Mouse (Mus musculus) CH12.LX (cell line): ENCODE data around the gene Cetn2. TPM values are rescaled to one million over a fixed set of nuclear protein-coding genes. Genes with fewer than 3 reads are reported as not detected.
A peak's percentile ranks its signal among the peaks of the same experiment; 100 is the strongest.

Source experiments
- DNase-seq: peaks from one replicate; pipeline ENCODE4 v3.0.0-alpha.2; 2013; ENCODE audit errors: extremely low read depth
- H3K27ac ChIP-seq: 2 replicates; pipeline ENCODE4 v1.5.1; 2012; ENCODE audit warnings: low read depth, mild to moderate bottlenecking, control low read depth, moderate library complexity; ENCODE audit not compliant: insufficient read depth
- H3K27me3 ChIP-seq: replicated peaks from 2 replicates; pipeline ENCODE3; 2012; ENCODE audit warnings: inconsistent platforms
- H3K36me3 ChIP-seq, 2 experiments: replicated peaks in 1 of 2; 2 replicates each; pipeline versions ENCODE3 to v1.6.1; 2012; ENCODE audit warnings: inconsistent platforms in 1 of 2, low read length in 1 of 2, mild to moderate bottlenecking in 1 of 2, mixed read lengths in 1 of 2, moderate library complexity in 1 of 2; ENCODE audit not compliant: control insufficient read depth in 1 of 2, insufficient read depth in 1 of 2
- H3K4me1 ChIP-seq, 2 experiments: 2 replicates each; pipeline ENCODE4 v1.6.1; 2012; ENCODE audit warnings: inconsistent platforms in 1 of 2, moderate library complexity in 1 of 2; ENCODE audit not compliant: insufficient read depth in 2 of 2, control insufficient read depth in 1 of 2
- H3K4me2 ChIP-seq: 2 replicates; pipeline ENCODE4 v1.6.1; 2012; ENCODE audit warnings: low read depth, mild to moderate bottlenecking, control low read depth; ENCODE audit not compliant: poor library complexity, insufficient read depth, severe bottlenecking
- H3K4me3 ChIP-seq, 3 experiments: fragments of 150-350 bp in 1 of 3; sonication (generic) in 1 of 3; replicated peaks in 1 of 3; 2 replicates each; pipeline versions ENCODE3 to v1.5.1; 2011 to 2012; ENCODE audit warnings: low read depth in 2 of 3, low read length in 2 of 3, mild to moderate bottlenecking in 2 of 3, moderate library complexity in 2 of 3, control low read depth in 1 of 3, improper control_type of control experiment in 1 of 3, inconsistent platforms in 1 of 3, mixed read lengths in 1 of 3; ENCODE audit not compliant: poor library complexity in 1 of 3
- H3K79me2 ChIP-seq: replicated peaks from 2 replicates; pipeline ENCODE4 v1.6.1; 2012; ENCODE audit warnings: mild to moderate bottlenecking, moderate library complexity; ENCODE audit not compliant: control insufficient read depth, poor library complexity, insufficient read depth, severe bottlenecking; ENCODE audit errors: extremely low read depth
- H3K9ac ChIP-seq: 2 replicates; pipeline ENCODE4 v1.6.1; 2012; ENCODE audit warnings: low read depth, mild to moderate bottlenecking, control low read depth, moderate library complexity; ENCODE audit not compliant: insufficient read depth
- H3K9me3 ChIP-seq: replicated peaks from 2 replicates; pipeline ENCODE3; 2012; ENCODE audit warnings: low read length, inconsistent platforms, mixed read lengths
- CHD1 ChIP-seq: IDR thresholded peaks from 2 replicates; pipeline ENCODE4 v1.6.1; 2012; ENCODE audit warnings: low read depth, low read length, improper control_type of control experiment, inconsistent platforms
- CTCF ChIP-seq, 2 experiments: IDR thresholded peaks in 1 of 2; conservative IDR thresholded peaks in 1 of 2; 2 replicates each; pipeline ENCODE4 v1.5.1; 2011 to 2012; ENCODE audit warnings: low read depth in 2 of 2, low read length in 2 of 2, improper control_type of control experiment in 1 of 2, inconsistent platforms in 1 of 2, mild to moderate bottlenecking in 1 of 2, moderate library complexity in 1 of 2
- E2F4 ChIP-seq: IDR thresholded peaks from 2 replicates; pipeline ENCODE4 v1.6.1; 2011; ENCODE audit warnings: low read depth, low read length, improper control_type of control experiment; ENCODE audit not compliant: insufficient replicate concordance
- ELF1 ChIP-seq: IDR thresholded peaks from 2 replicates; pipeline ENCODE4 v1.6.1; 2014; ENCODE audit warnings: low read depth, mild to moderate bottlenecking, inconsistent platforms, low read length, improper control_type of control experiment
- GABPA ChIP-seq: IDR thresholded peaks from 2 replicates; pipeline ENCODE4 v1.6.1; 2012; ENCODE audit warnings: low read depth, low read length, improper control_type of control experiment, inconsistent platforms; ENCODE audit not compliant: insufficient replicate concordance
- HCFC1 ChIP-seq: IDR thresholded peaks from 2 replicates; pipeline ENCODE4 v1.6.1; 2012; ENCODE audit warnings: low read depth, mild to moderate bottlenecking, inconsistent platforms, low read length, improper control_type of control experiment
- IRF4 ChIP-seq: IDR thresholded peaks from 2 replicates; pipeline ENCODE4 v1.6.1; 2014; ENCODE audit warnings: low read depth, mild to moderate bottlenecking, inconsistent platforms, low read length, improper control_type of control experiment
- JUN ChIP-seq: IDR thresholded peaks from 2 replicates; pipeline ENCODE4 v1.6.1; 2011; ENCODE audit warnings: low read depth, mild to moderate bottlenecking, low read length, improper control_type of control experiment, moderate library complexity; ENCODE audit not compliant: insufficient read depth
- JUND ChIP-seq: conservative IDR thresholded peaks from 2 replicates; pipeline ENCODE4 v1.6.1; 2011; ENCODE audit warnings: low read depth, low read length, improper control_type of control experiment
- KAT2A ChIP-seq: IDR thresholded peaks from 2 replicates; pipeline ENCODE4 v1.6.1; 2012; ENCODE audit warnings: low read length, improper control_type of control experiment, inconsistent platforms; ENCODE audit not compliant: insufficient replicate concordance
- MAFK ChIP-seq: IDR thresholded peaks from 2 replicates; pipeline ENCODE4 v1.6.1; 2011; ENCODE audit warnings: low read length, improper control_type of control experiment; ENCODE audit not compliant: insufficient replicate concordance
- MEF2A ChIP-seq: IDR thresholded peaks from 2 replicates; pipeline ENCODE4 v1.6.1; 2014; ENCODE audit warnings: low read depth, mild to moderate bottlenecking, inconsistent platforms, low read length, improper control_type of control experiment, borderline replicate concordance
- MXI1 ChIP-seq: IDR thresholded peaks from 2 replicates; pipeline ENCODE4 v1.6.1; 2011; ENCODE audit warnings: mild to moderate bottlenecking, low read depth, low read length, improper control_type of control experiment
- MYC ChIP-seq: IDR thresholded peaks from 2 replicates; pipeline ENCODE4 v1.6.1; 2011; ENCODE audit warnings: low read depth, mild to moderate bottlenecking, improper control_type of control experiment, low read length
- NELFE ChIP-seq: IDR thresholded peaks from 2 replicates; pipeline ENCODE4 v1.6.1; 2011; ENCODE audit warnings: low read depth, low read length, improper control_type of control experiment
- NRF1 ChIP-seq: IDR thresholded peaks from 2 replicates; pipeline ENCODE4 v1.6.1; 2014; ENCODE audit warnings: low read depth, mild to moderate bottlenecking, inconsistent platforms, low read length, improper control_type of control experiment, moderate library complexity
- POLR2A ChIP-seq: IDR thresholded peaks from 2 replicates; pipeline ENCODE4 v1.6.1; 2011; ENCODE audit warnings: low read depth, mild to moderate bottlenecking, improper control_type of control experiment, low read length
- POLR2AphosphoS2 ChIP-seq: IDR thresholded peaks from 2 replicates; pipeline ENCODE4 v1.6.1; 2011; ENCODE audit warnings: low read depth, low read length, improper control_type of control experiment
- RAD21 ChIP-seq: IDR thresholded peaks from 2 replicates; pipeline ENCODE4 v1.6.1; 2011; ENCODE audit warnings: low read depth, mild to moderate bottlenecking, low read length, improper control_type of control experiment, moderate library complexity
- SIN3A ChIP-seq: IDR thresholded peaks from 2 replicates; pipeline ENCODE4 v1.6.1; 2012; ENCODE audit warnings: low read length, improper control_type of control experiment, inconsistent platforms
- TBP ChIP-seq: conservative IDR thresholded peaks from 2 replicates; pipeline ENCODE4 v1.6.1; 2011; ENCODE audit warnings: low read depth, low read length, improper control_type of control experiment
- TCF12 ChIP-seq: IDR thresholded peaks from 2 replicates; pipeline ENCODE4 v1.6.1; 2014; ENCODE audit warnings: low read depth, mild to moderate bottlenecking, inconsistent platforms, low read length, improper control_type of control experiment
- USF1 ChIP-seq: IDR thresholded peaks from 2 replicates; pipeline ENCODE4 v1.6.1; 2014; ENCODE audit warnings: low read depth, mild to moderate bottlenecking, inconsistent platforms, low read length, improper control_type of control experiment
- USF2 ChIP-seq: conservative IDR thresholded peaks from 2 replicates; pipeline ENCODE4 v1.6.1; 2011; ENCODE audit warnings: low read depth, low read length, improper control_type of control experiment
- ZKSCAN1 ChIP-seq: IDR thresholded peaks from 2 replicates; pipeline ENCODE4 v1.6.1; 2012; ENCODE audit warnings: low read depth, inconsistent platforms, low read length, improper control_type of control experiment, borderline replicate concordance
- ZMIZ1 ChIP-seq: IDR thresholded peaks from 2 replicates; pipeline ENCODE4 v1.6.1; 2012; ENCODE audit warnings: low read depth, mild to moderate bottlenecking, inconsistent platforms, low read length, improper control_type of control experiment
- ZNF384 ChIP-seq: IDR thresholded peaks from 2 replicates; pipeline ENCODE4 v1.6.1; 2012; ENCODE audit warnings: low read depth, low read length, improper control_type of control experiment, inconsistent platforms
- dilution Hi-C: fragments of 300-500 bp; cut with MboI; formaldehyde crosslinking; loops from 2 replicates; pipeline ENCODE4 v1.14.3; 2020; ENCODE audit warnings: low sequenced_read_pairs; ENCODE audit not compliant: extremely low pct_unique_long_range_greater_than_20kb, extremely low pct_ligation_motif_present
- in situ Hi-C: fragments of 300-500 bp; cut with MboI; formaldehyde crosslinking; loops from 3 replicates; pipeline ENCODE4 v1.14.3; 2019; ENCODE audit warnings: low sequenced_read_pairs, low pct_ligation_motif_present, low pct_unique_long_range_greater_than_20kb, mixed read lengths
- polyA plus RNA-seq: library from polyadenylated mRNA; unstranded; fragments of >175 nt; gene quantifications from 2 replicates; pipeline ENCODE4 v1.2.1, GENCODE M21; 2012; ENCODE audit warnings: low read depth; ENCODE audit not compliant: insufficient read length
- total RNA-seq, 2 experiments: library from RNA; depleted of rRNA; stranded (reverse); fragments of 300-350 nt in 1 of 2; fragments of >200 nt in 1 of 2; gene quantifications; 2 replicates each; pipeline ENCODE4 v1.2.3; 2012 to 2014

Gene Cetn2
- total and polyA plus RNA-seq, 3 experiments: 31.4 to 65.3 (median 55.9) TPM

DNA sequence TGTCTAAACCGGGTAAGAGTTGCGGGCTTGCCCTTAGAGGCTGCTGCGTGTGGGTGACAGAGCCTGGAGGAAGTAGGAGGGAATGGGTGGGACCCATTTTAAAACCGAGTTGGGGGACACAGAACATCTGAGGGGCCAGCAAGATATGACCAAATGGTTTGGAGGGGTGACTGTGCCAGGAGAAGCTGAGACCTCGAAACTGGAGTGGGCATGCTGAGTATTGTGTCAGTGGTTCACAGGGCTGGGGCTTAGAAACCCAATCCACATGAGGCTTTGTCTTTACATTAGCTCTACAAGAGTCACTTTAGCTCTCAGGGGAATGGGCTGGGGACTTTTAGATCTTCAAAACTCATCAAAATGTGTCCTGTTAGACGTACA, 460 bp upstream of the Cetn2 start:
- H3K27me3 ChIP-seq: no peaks in the 10 kb centered on the region
- peak overlapping the region; percentile 71 to 90 (median 73) for H3K4me3 ChIP-seq
- dilution Hi-C loops (no loop called here), in situ Hi-C loops (no loop called here)
- H3K4me2 ChIP-seq: peak overlapping the region; percentile 71
- peaks cover 2% of the 10 kb centered on the region; the same call in 1 of the 2 replicates for H3K79me2 ChIP-seq
- H3K9ac ChIP-seq: peak overlapping the region; percentile 74
- no peaks in the 10 kb centered on the region for H3K9me3 ChIP-seq
- TF ChIP-seq NRF1: no peak
- no peak for TF ChIP-seq SIN3A
- TF ChIP-seq POLR2A: no peak
- no peak for TF ChIP-seq MXI1
- no peak for TF ChIP-seq CHD1
- TF ChIP-seq ZNF384: no peak
- no peak for TF ChIP-seq MAFK
- TF ChIP-seq TCF12: no peak
- no peak for TF ChIP-seq KAT2A
- no peak for TF ChIP-seq POLR2AphosphoS2
- no peak for TF ChIP-seq CTCF (conservative IDR thresholded peaks at IDR 0.05 in 1 of 2, IDR thresholded peaks at IDR 0.05 in 1 of 2; ENCODE audit: low read depth in 2 of 2, low read length in 2 of 2)
- no peak for TF ChIP-seq IRF4
- no peak for TF ChIP-seq NELFE
- no peak for TF ChIP-seq USF1
- TF ChIP-seq E2F4: no peak
- no peak for TF ChIP-seq RAD21
- no peak for DNase-seq
- H3K4me1 ChIP-seq: peaks cover 0 to 24% of the 10 kb centered on the region in 2 experiments; a peak in 2 of 4 replicates
- peaks cover 2 to 7% of the 10 kb centered on the region in 2 experiments for H3K36me3 ChIP-seq
- H3K27ac ChIP-seq: no peak overlapping the region

DNA sequence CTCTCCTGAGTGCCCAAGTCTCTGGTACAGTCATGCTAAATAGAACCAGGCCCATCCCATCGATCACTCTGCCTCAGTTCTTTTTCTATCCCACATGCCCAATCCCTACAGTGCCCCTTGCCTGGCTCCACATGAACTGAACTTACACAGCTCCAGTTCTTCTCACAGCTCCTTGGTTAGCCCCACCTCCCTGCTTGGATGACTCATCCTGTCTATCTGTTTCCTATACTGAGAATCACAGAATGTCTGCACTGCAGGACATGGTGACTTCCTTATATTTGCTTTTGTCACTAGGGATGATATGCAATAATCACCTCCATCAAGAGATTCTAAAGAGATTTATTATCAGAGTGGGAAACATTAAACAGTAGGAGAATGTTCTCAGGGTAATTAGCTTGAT, 6.6 kb downstream of the Cetn2 start:
- in situ Hi-C loops: no loop called here
- Histone ChIP-seq H3K4me1 (no peaks in the 10 kb centered on the region), H3K9ac (no peak overlapping the region), H3K9me3 (no peaks in the 10 kb centered on the region), H3K27ac (no peak overlapping the region), H3K36me3 (peaks cover 2 to 5% of the 10 kb centered on the region in 2 experiments), H3K27me3 (no peaks in the 10 kb centered on the region), H3K79me2 (no peaks in the 10 kb centered on the region), H3K4me3 (no peak overlapping the region), H3K4me2 (no peak overlapping the region)
- TF ChIP-seq ELF1: no peak
- TF ChIP-seq HCFC1: no peak
- TF ChIP-seq JUND: no peak
- TF ChIP-seq ZNF384: no peak
- no peak for TF ChIP-seq POLR2A
- no peak for TF ChIP-seq MEF2A
- TF ChIP-seq ZMIZ1: no peak
- no peak for TF ChIP-seq IRF4
- TF ChIP-seq USF2: no peak
- TF ChIP-seq NELFE: no peak
- no peak for TF ChIP-seq USF1
- no peak for TF ChIP-seq CTCF (conservative IDR thresholded peaks at IDR 0.05 in 1 of 2, IDR thresholded peaks at IDR 0.05 in 1 of 2; ENCODE audit: low read depth in 2 of 2, low read length in 2 of 2)
- no peak for TF ChIP-seq MYC
- TF ChIP-seq GABPA: no peak
- no peak for TF ChIP-seq JUN
- TF ChIP-seq TBP: no peak
- TF ChIP-seq KAT2A: no peak
- TF ChIP-seq ZKSCAN1: no peak
- DNase-seq: no peak
- dilution Hi-C loops: no loop called here
